Mouse (Mus musculus) T-cell, adult 2 months (primary cell): Measurements from ENCODE around the gene Gm10256.
"Not testable (repeated sequence)": the region's sequence is repeated elsewhere in the genome, so short reads cannot be mapped to it uniquely, and the experiment has no call there.

Experiments
- DNase-seq: peaks from one replicate; pipeline ENCODE4 v3.0.0; 2022; ENCODE audit warnings: low spot score

The Gm10256 gene

GRCm38 (mm10) chrY:2830380-2830779 lies at the start of gene Gm10256, which contains the start of gene Rbmy:
TSS of gene Gm10256 (plus strand) at chrY:2830699.
TSS of gene Rbmy (plus strand) at chrY:2830680.
- not testable (repeated sequence) for DNase-seq

GRCm38 (mm10) chrY:2796105-2796504 lies 34.4 kb upstream of the Gm10256 start, which contains the start of gene Gm4064:
TSS of gene Gm4064 (minus strand) at chrY:2796205.
- DNase-seq: not testable (repeated sequence)

- not testable (repeated sequence) for DNase-seq
These were observed 70.2 kb downstream of the Gm10256 start, which contains the start of gene Gm10352 for GRCm38 (mm10) chrY:2900689-2901088. TSS of gene Gm10352 (plus strand) at chrY:2900989.
